ENCODE assay signal across 27 mouse cellular contexts in genomic region chr16:36925797-36926196, GRCm38 (mm10). TPM values are rescaled to one million over a fixed set of nuclear protein-coding genes. Genes with fewer than 3 reads are reported as not detected.
A peak's percentile ranks its signal among the peaks of the same experiment; 100 is the strongest.
DNase-seq lines count a peak whose midpoint lies in the region; ATAC-seq and TF ChIP-seq lines count a peak whose summit lies in the region.
"Had no signal": no experiment of that assay in that cellular context is flagged by ENCODE, and none has a peak within 500 bp of the region (broad histone marks: within the 10 kb centered on the region; RNA-seq: fewer than 3 reads in every experiment).

No protein-coding gene starts in this region.

- H3K9ac ChIP-seq in lung, postnatal 0 days (replicated peaks; ENCODE audit: low read depth), result no peak overlapping the region
- H3K9ac ChIP-seq in neural tube, embryonic 15.5 days (replicated peaks), result no peak overlapping the region
- H3K9ac ChIP-seq: embryonic facial prominence, embryonic 12.5 days; heart, embryonic 13.5 days; intestine, embryonic 15.5 days; limb, embryonic 12.5 days; midbrain, embryonic 15.5 days had no signal

- H3K4me3 ChIP-seq in heart, embryonic 10.5 days, result no peak overlapping the region
- H3K4me3 ChIP-seq in lung, postnatal 0 days (ENCODE audit: low read depth, low read length), result no peak overlapping the region
- H3K4me3 ChIP-seq in neural tube, embryonic 15.5 days (replicated peaks), result no peak overlapping the region
- H3K4me3 ChIP-seq: embryonic facial prominence, embryonic 12.5 days; gastrocnemius, adult 2 months; heart, adult 2 months; heart, embryonic 13.5 days; intestine, embryonic 15.5 days; limb, embryonic 12.5 days; midbrain, embryonic 10.5 days; midbrain, embryonic 15.5 days had no signal

- H3K9me3 ChIP-seq in heart, embryonic 10.5 days, result no peaks in the 10 kb centered on the region
- no peaks in the 10 kb centered on the region for H3K9me3 ChIP-seq in lung, postnatal 0 days (ENCODE audit: low read length)
- no peaks in the 10 kb centered on the region for H3K9me3 ChIP-seq in neural tube, embryonic 15.5 days (replicated peaks)
- H3K9me3 ChIP-seq: embryonic facial prominence, embryonic 12.5 days; heart, embryonic 13.5 days; intestine, embryonic 15.5 days; limb, embryonic 12.5 days; midbrain, embryonic 10.5 days; midbrain, embryonic 15.5 days had no signal

- no peak for ATAC-seq in lung, postnatal 0 days
- ATAC-seq in neural tube, embryonic 15.5 days (ENCODE audit: low FRiP score), result no peak
- ATAC-seq: forebrain, embryonic 14.5 days; hindbrain, embryonic 16.5 days; intestine, embryonic 15.5 days; midbrain, embryonic 15.5 days had no signal

- TF ChIP-seq CTCF in lung, postnatal 0 days (IDR thresholded peaks at IDR 0.05), result no peak

- intact Hi-C loops in heart, postnatal 10 days (cut with DNase I), result no loop called here

- no peak for TF ChIP-seq EP300 in lung, postnatal 0 days (IDR thresholded peaks at IDR 0.05)

- H3K4me1 ChIP-seq in heart, embryonic 10.5 days, result no peaks in the 10 kb centered on the region
- no peaks in the 10 kb centered on the region for H3K4me1 ChIP-seq in lung, postnatal 0 days (ENCODE audit: insufficient read depth, low read depth, low read length)
- H3K4me1 ChIP-seq in neural tube, embryonic 15.5 days, result no peaks in the 10 kb centered on the region
- H3K4me1 ChIP-seq: embryonic facial prominence, embryonic 12.5 days; heart, embryonic 13.5 days; intestine, embryonic 15.5 days; limb, embryonic 12.5 days; midbrain, embryonic 10.5 days; midbrain, embryonic 15.5 days had no signal

- H3K27me3 ChIP-seq in heart, embryonic 10.5 days (ENCODE audit: insufficient read depth, poor library complexity, severe bottlenecking), result no peaks in the 10 kb centered on the region
- H3K27me3 ChIP-seq in lung, postnatal 0 days (replicated peaks; ENCODE audit: insufficient read depth, low read length), result no peaks in the 10 kb centered on the region
- H3K27me3 ChIP-seq in neural tube, embryonic 15.5 days (replicated peaks), result no peaks in the 10 kb centered on the region
- H3K27me3 ChIP-seq: embryonic facial prominence, embryonic 12.5 days; heart, embryonic 13.5 days; intestine, embryonic 15.5 days; limb, embryonic 12.5 days; midbrain, embryonic 15.5 days had no signal

- H3K36me3 ChIP-seq in heart, embryonic 10.5 days, result peaks cover 81% of the 10 kb centered on the region
- peaks cover 28% of the 10 kb centered on the region for H3K36me3 ChIP-seq in lung, postnatal 0 days (ENCODE audit: insufficient read depth, low read length)
- peaks cover 77% of the 10 kb centered on the region for H3K36me3 ChIP-seq in neural tube, embryonic 15.5 days

- DNase-seq in heart, embryonic 10.5 days (ENCODE audit: low spot score), result peak; percentile 54
- no peak for DNase-seq in heart, postnatal 10 days
- peak; percentile 28 for DNase-seq in lung, postnatal 0 days (ENCODE audit: low spot score)
- DNase-seq in lung, postnatal 4 days, result no peak
- peak; percentile 35 for DNase-seq in induced T-regulatory cell, adult 2 months (ENCODE audit: low read depth)
- DNase-seq in lung, postnatal 36 days, result peak; percentile 63
- no peak for DNase-seq in urinary bladder, postnatal 10 days (ENCODE audit: low spot score)
- DNase-seq: B cell, adult 2 months; cerebellum, adult 8-10 months; cerebellum, postnatal 36 days; embryo, embryonic 11 days; gastrocnemius, adult 2 months; gastrocnemius, postnatal 36 days; heart, adult 2 months; heart, postnatal 14 days; kidney, adult 2 months; kidney, postnatal 4 days; thymus, postnatal 4 days had no signal

- WGBS in heart, embryonic 10.5 days, result 84% methylated on average over 6 of the region's 6 CpGs
- WGBS in lung, postnatal 0 days, result 61% methylated on average over 6 of the region's 6 CpGs
- whole genome bisulfite sequencing in neural tube, embryonic 15.5 days, result 78% methylated on average over 6 of the region's 6 CpGs

- no peak overlapping the region for H3K27ac ChIP-seq in heart, embryonic 10.5 days
- no peak overlapping the region for H3K27ac ChIP-seq in lung, postnatal 0 days (ENCODE audit: low read length)
- no peak overlapping the region for H3K27ac ChIP-seq in neural tube, embryonic 15.5 days (replicated peaks)
- H3K27ac ChIP-seq: embryonic facial prominence, embryonic 12.5 days; gastrocnemius, adult 2 months; heart, adult 2 months; heart, embryonic 13.5 days; intestine, embryonic 15.5 days; limb, embryonic 12.5 days; midbrain, embryonic 10.5 days; midbrain, embryonic 15.5 days had no signal

- H3K4me2 ChIP-seq in lung, postnatal 0 days (replicated peaks; ENCODE audit: low read depth, low read length), result no peak overlapping the region
- H3K4me2 ChIP-seq in neural tube, embryonic 15.5 days, result no peak overlapping the region
- H3K4me2 ChIP-seq: embryonic facial prominence, embryonic 12.5 days; heart, embryonic 13.5 days; intestine, embryonic 15.5 days; limb, embryonic 12.5 days; midbrain, embryonic 15.5 days had no signal

RNA-seq across cellular contexts. Expression of gene Hcls1, which starts 9.0 kb away (rescaled TPM):
- 2.2 and 3.8 TPM in 2 replicates for polyA plus RNA-seq in heart, embryonic 10.5 days (2016; fragmentation: Nextera tagmentation; extraction: Ambion mirVana)
- 10 to 100 TPM in 1 of 2 experiments, 1 to 10 TPM in 1; 9.9 to 10.2 TPM for total RNA-seq in heart, postnatal 10 days (2021)
- 11.4 and 12.6 TPM in 2 replicates for polyA plus RNA-seq in lung, postnatal 0 days (2015; fragmentation: Nextera tagmentation; extraction: Ambion mirVana)
- polyA plus RNA-seq in neural tube, embryonic 15.5 days (2015; fragmentation: Nextera tagmentation; extraction: Ambion mirVana), result 2.5 and 15.1 TPM in 2 replicates

RNA-seq across cellular contexts. Expression of gene Golgb1, which starts 50.9 kb away (rescaled TPM):
- polyA plus RNA-seq in heart, embryonic 10.5 days (2016; fragmentation: Nextera tagmentation; extraction: Ambion mirVana), result 56.4 and 67.1 TPM in 2 replicates
- total RNA-seq in heart, postnatal 10 days (2021), result 10 to 100 TPM; 38.8 to 39.5 TPM
- polyA plus RNA-seq in lung, postnatal 0 days (2015; fragmentation: Nextera tagmentation; extraction: Ambion mirVana), result 114 and 120 TPM in 2 replicates
- polyA plus RNA-seq in neural tube, embryonic 15.5 days (2015; fragmentation: Nextera tagmentation; extraction: Ambion mirVana), result 77.8 and 80.4 TPM in 2 replicates

RNA-seq across cellular contexts. Expression of gene Eaf2, which starts 51.0 kb away (rescaled TPM):
- polyA plus RNA-seq in heart, embryonic 10.5 days (2016; fragmentation: Nextera tagmentation; extraction: Ambion mirVana), result 0.38 and 1.3 TPM in 2 replicates
- under 1 TPM; 0.84 to 0.99 TPM for total RNA-seq in heart, postnatal 10 days (2021)
- 0.95 and 1.4 TPM in 2 replicates for polyA plus RNA-seq in lung, postnatal 0 days (2015; fragmentation: Nextera tagmentation; extraction: Ambion mirVana)
- polyA plus RNA-seq in neural tube, embryonic 15.5 days (2015; fragmentation: Nextera tagmentation; extraction: Ambion mirVana), result 0.50 and 1.1 TPM in 2 replicates
- total RNA-seq: gastrocnemius, postnatal 36 days had no signal

Comparison
In these comparisons a context has a peak if more than half of its experiments do, and no peak if none do; other contexts are left out.
1. DNase-seq: peak in heart, embryonic 10.5 days (single experiment), lung, postnatal 0 days (single experiment), induced T-regulatory cell, adult 2 months (single experiment) and lung, postnatal 36 days (single experiment); none in heart, postnatal 10 days (0 of 2), lung, postnatal 4 days (0 of 2) and urinary bladder, postnatal 10 days (single experiment).